Mouse (Mus musculus) lung, postnatal 0 days (tissue): ENCODE measurements at regions not wholly inside any gene's neighbourhood (a gene's known extent, or its start where the extent isn't known, plus 50 kb on each side); places are given as distances from the start of the nearest gene placed in this dataset.

ENCODE experiments used
- ATAC-seq: fragments of 200-750 bp; cut with Nextera tagmentation; 2 replicates; pipeline ENCODE4 v1.8.0; 2017; ENCODE audit warnings: moderate library complexity
- DNase-seq: peaks from one replicate; pipeline ENCODE4 v3.0.0-alpha.2; 2016; ENCODE audit warnings: low spot score
- H3K27ac ChIP-seq: fragments of 300-500 bp; sonication (generic); 2 replicates; pipeline ENCODE4 v1.5.1; 2014; ENCODE audit warnings: antibody characterized with exemption, mild to moderate bottlenecking, low read length, mixed read lengths
- H3K27me3 ChIP-seq: fragments of 300-500 bp; sonication (generic); replicated peaks from 2 replicates; pipeline ENCODE4 v1.6.1; 2014; ENCODE audit warnings: low read length, mixed read lengths; ENCODE audit not compliant: insufficient read depth
- H3K36me3 ChIP-seq: fragments of 300-500 bp; sonication (generic); 2 replicates; pipeline ENCODE4 v1.6.1; 2014; ENCODE audit warnings: low read length, mixed read lengths; ENCODE audit not compliant: insufficient read depth
- H3K4me1 ChIP-seq: fragments of 300-500 bp; sonication (generic); 2 replicates; pipeline ENCODE4 v1.6.1; 2014; ENCODE audit warnings: antibody characterized with exemption, low read depth, low read length, mixed read lengths; ENCODE audit not compliant: insufficient read depth
- H3K4me2 ChIP-seq: fragments of 300-500 bp; sonication (generic); replicated peaks from 2 replicates; pipeline ENCODE4 v1.6.1; 2014; ENCODE audit warnings: low read depth, mild to moderate bottlenecking, low read length, moderate library complexity, mixed read lengths
- H3K4me3 ChIP-seq: fragments of 300-500 bp; sonication (generic); 2 replicates; pipeline ENCODE4 v1.5.1; 2014; ENCODE audit warnings: low read depth, low read length
- H3K9ac ChIP-seq: fragments of 300-500 bp; sonication (generic); replicated peaks from 2 replicates; pipeline ENCODE4 v1.6.1; 2014; ENCODE audit warnings: low read depth, mild to moderate bottlenecking
- H3K9me3 ChIP-seq: fragments of 300-500 bp; sonication (generic); 2 replicates; pipeline ENCODE4 v1.6.1; 2016; ENCODE audit warnings: low read length, mixed read lengths
- CTCF ChIP-seq: IDR thresholded peaks from 2 replicates; pipeline ENCODE4 v1.5.1; 2016; ENCODE audit warnings: antibody characterized with exemption, mild to moderate bottlenecking
- EP300 ChIP-seq: IDR thresholded peaks from 2 replicates; pipeline ENCODE4 v1.6.1; 2016; ENCODE audit warnings: antibody characterized with exemption, mild to moderate bottlenecking, control low read depth
- WGBS: fragments of 180-500 bp; shearing (Covaris S2); extraction: QIAGEN DNeasy Blood & Tissue Kit; methylation state at CpG from one replicate; pipeline ENCODE4 v1.1.7; 2014; 5-methylcytosine and 5-hydroxymethylcytosine counted together

DNA sequence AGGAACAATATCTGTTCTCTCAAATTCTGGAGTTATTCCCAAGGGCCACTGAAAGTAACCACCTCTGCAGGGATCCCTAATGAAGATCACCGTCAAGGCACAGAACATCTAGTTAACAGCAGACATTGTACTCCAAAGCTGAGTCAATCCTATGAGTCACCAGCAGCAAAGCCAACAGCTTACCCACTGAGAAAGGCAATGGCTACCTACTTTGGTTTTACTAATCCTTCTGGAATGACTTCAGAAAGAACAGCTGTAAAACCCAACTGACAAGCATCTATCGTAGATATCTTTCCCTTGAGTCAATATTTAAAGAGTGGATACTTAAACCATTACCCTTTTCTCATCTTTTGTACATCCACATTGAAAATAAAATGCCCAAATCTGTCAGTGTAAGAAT lies 429.5 kb downstream of the Bckdhb start:
- Histone ChIP-seq H3K4me1 (no peaks in the 10 kb centered on the region), H3K27me3 (no peaks in the 10 kb centered on the region), H3K36me3 (no peaks in the 10 kb centered on the region), H3K27ac (no peak overlapping the region), H3K4me2 (no peak overlapping the region), H3K9ac (no peak overlapping the region), H3K4me3 (no peak overlapping the region), H3K9me3 (no peaks in the 10 kb centered on the region)
- WGBS, result 58% methylated on average over 2 of the region's 2 CpGs
- no peak for DNase-seq
- ATAC-seq, result no peak
- TF ChIP-seq CTCF (no peak), EP300 (no peak)

DNA sequence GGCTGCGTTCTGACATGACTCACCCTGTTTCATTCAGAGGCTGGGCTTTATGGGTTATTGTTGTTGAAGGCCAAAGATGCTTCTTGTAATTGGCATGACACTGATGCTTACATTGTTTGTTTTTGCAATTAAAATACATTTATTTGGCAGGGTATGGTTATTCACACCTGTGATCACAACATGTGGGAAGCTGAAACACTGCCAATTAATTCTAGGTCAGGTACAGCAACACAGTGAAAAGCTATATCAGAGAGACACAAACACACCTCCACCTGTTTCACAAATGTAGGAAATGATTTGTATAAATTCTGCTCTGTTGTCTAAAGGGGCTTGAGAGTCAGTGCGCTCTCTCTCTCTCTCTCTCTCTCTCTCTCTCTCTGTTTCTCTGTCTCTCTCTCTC lies 431.2 kb downstream of the Bckdhb start:
- no peak overlapping the region for H3K9ac ChIP-seq
- no peak overlapping the region for H3K4me3 ChIP-seq
- H3K9me3 ChIP-seq, result no peaks in the 10 kb centered on the region
- no peak overlapping the region for H3K4me2 ChIP-seq
- DNase-seq (no peak), ATAC-seq (no peak)
- no peaks in the 10 kb centered on the region for H3K27me3 ChIP-seq
- no peaks in the 10 kb centered on the region for H3K36me3 ChIP-seq
- no peaks in the 10 kb centered on the region for H3K4me1 ChIP-seq
- 95% methylated on average over 2 of the region's 2 CpGs for WGBS
- H3K27ac ChIP-seq, result no peak overlapping the region
- TF ChIP-seq EP300 (no peak), CTCF (no peak)

DNA sequence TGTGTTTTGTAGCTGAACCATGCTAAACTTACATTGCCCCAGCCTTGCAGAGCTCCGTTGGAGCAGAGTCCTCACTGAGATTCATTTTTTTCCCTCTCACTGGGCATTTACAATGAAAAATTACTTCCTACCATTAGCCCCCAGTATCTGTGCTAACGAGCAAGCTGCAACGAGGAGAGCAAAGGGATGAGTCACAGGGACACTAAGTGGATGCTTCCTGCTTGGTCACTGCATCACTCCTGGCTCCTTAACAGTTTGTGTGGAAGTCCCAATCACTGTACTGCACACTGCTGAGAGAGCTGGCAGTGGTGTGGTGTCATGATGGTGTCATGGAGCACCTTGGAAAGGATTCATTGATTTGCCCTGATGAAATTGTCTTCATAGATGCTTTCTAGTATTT lies 434.9 kb downstream of the Bckdhb start:
- Histone ChIP-seq H3K4me3 (no peak overlapping the region), H3K36me3 (no peaks in the 10 kb centered on the region), H3K4me1 (no peaks in the 10 kb centered on the region), H3K27me3 (no peaks in the 10 kb centered on the region), H3K9ac (no peak overlapping the region), H3K4me2 (no peak overlapping the region), H3K27ac (no peak overlapping the region), H3K9me3 (no peaks in the 10 kb centered on the region)
- no peak for ATAC-seq
- TF ChIP-seq CTCF (no peak), EP300 (no peak)
- WGBS, result 37% methylated on average over 3 of the region's 3 CpGs
- DNase-seq, result no peak

DNA sequence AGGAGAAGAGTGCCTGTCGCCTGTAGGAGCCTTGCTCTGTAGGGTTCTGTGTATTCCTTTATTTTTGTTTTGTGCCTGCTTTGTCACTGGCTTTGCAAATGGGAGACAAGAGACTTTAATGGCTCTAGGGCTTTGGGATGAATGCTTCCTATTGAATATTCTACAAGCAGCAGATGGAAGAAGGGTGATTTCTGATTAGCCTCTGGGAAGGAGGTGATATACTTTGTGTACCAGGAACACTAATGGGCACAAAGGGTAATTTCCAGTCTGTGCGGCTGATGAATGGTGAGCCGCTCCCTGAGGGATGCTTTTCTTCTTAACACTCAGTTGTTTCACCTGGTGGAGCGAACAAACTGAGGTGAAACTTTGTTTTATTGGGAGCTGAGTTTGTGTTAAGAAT lies 435.5 kb downstream of the Bckdhb start:
- Histone ChIP-seq H3K27ac (no peak overlapping the region), H3K27me3 (no peaks in the 10 kb centered on the region), H3K4me1 (no peaks in the 10 kb centered on the region), H3K36me3 (no peaks in the 10 kb centered on the region), H3K9ac (no peak overlapping the region), H3K4me3 (no peak overlapping the region), H3K4me2 (no peak overlapping the region), H3K9me3 (no peaks in the 10 kb centered on the region)
- DNase-seq, result no peak
- 76% methylated on average over 4 of the region's 4 CpGs for WGBS
- no peak for ATAC-seq
- TF ChIP-seq EP300, result no peak

DNA sequence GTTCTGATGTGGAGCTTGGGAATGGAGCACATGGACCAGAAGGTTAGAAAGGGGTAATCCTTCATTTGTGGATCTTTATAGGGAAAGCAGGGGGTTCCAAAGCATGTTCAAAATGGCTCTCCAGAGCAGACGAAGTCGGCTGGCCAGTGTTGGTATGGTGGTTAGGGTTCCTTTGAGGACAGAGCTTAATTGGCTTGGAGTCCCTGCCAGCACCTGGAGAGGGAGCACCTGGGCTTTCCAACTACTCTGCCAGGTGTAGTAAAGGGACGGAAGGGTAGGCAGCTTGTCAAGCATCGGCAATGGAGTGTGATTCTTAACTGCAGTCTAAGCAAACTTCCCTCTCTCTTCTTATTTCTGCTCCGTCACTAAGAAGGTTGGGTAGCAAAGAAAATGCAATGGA lies 438.5 kb downstream of the Bckdhb start:
- H3K4me3 ChIP-seq, result no peak overlapping the region
- no peak overlapping the region for H3K27ac ChIP-seq
- H3K4me2 ChIP-seq, result no peak overlapping the region
- H3K4me1 ChIP-seq, result no peaks in the 10 kb centered on the region
- H3K36me3 ChIP-seq, result no peaks in the 10 kb centered on the region
- TF ChIP-seq EP300 (no peak), CTCF (no peak)
- no peaks in the 10 kb centered on the region for H3K27me3 ChIP-seq
- WGBS, result 90% methylated on average over 5 of the region's 5 CpGs
- DNase-seq (no peak), ATAC-seq (no peak)
- no peak overlapping the region for H3K9ac ChIP-seq
- no peaks in the 10 kb centered on the region for H3K9me3 ChIP-seq

DNA sequence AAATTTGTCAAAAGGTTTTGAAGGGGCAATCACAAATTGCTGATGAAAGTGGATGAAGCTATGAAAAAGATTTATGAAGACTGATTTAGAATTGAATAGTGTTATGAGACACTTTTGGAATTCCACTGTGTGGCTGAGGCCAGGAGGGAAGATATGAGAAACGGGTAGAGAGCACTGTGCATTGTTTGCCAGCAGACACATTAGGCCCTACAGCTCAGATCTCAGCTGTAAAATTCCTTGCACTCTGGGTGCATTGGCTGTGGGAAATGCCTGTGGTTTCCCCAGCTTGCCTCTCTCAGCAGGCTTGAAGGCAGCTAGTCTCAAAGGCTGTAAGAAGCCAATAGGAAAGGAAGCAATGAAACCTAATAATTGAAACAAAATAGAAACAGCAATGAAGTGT lies 444.3 kb downstream of the Bckdhb start:
- H3K27ac ChIP-seq, result no peak overlapping the region
- H3K27me3 ChIP-seq, result no peaks in the 10 kb centered on the region
- 50% methylated on average over 1 of the region's 1 CpGs for WGBS
- TF ChIP-seq CTCF (no peak), EP300 (no peak)
- no peak for DNase-seq
- no peak overlapping the region for H3K9ac ChIP-seq
- H3K36me3 ChIP-seq, result no peaks in the 10 kb centered on the region
- H3K4me2 ChIP-seq, result no peak overlapping the region
- no peaks in the 10 kb centered on the region for H3K9me3 ChIP-seq
- no peak overlapping the region for H3K4me3 ChIP-seq
- no peak for ATAC-seq
- no peaks in the 10 kb centered on the region for H3K4me1 ChIP-seq

DNA sequence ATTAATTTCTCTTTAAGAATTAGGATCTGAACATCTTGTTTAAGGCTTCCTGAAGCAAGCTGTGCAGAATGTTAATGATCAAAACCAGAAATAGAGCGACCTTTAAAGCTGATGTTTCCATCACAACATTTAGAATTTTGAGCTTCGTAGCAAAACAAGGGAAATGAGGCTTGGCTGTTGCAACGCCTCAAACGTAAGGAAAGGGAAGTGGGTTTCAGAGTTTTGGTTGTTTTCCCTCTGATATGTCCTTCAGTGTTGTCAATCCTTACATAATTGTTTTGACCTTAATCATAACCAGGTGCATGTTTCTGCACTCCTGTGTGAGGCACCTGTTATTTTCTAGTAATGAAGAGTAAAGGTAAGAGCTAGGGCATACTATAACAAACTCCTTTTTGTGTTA lies 445.3 kb downstream of the Bckdhb start:
- no peak for TF ChIP-seq EP300
- no peak for TF ChIP-seq CTCF
- DNase-seq (no peak), ATAC-seq (no peak)
- H3K27me3 ChIP-seq, result no peaks in the 10 kb centered on the region
- no peak overlapping the region for H3K27ac ChIP-seq
- no peaks in the 10 kb centered on the region for H3K4me1 ChIP-seq
- no peaks in the 10 kb centered on the region for H3K36me3 ChIP-seq
- WGBS, result 61% methylated on average over 4 of the region's 4 CpGs
- H3K4me3 ChIP-seq, result no peak overlapping the region
- H3K9ac ChIP-seq, result no peak overlapping the region
- H3K4me2 ChIP-seq, result no peak overlapping the region
- no peaks in the 10 kb centered on the region for H3K9me3 ChIP-seq
